Mouse (Mus musculus) testis, adult 2 months (tissue): ENCODE measurements around the gene Atg9b. TPM values are rescaled to one million over a fixed set of nuclear protein-coding genes. Genes with fewer than 3 reads are reported as not detected.
A peak's percentile ranks its signal among the peaks of the same experiment; 100 is the strongest.

Experiments
- H3K27ac ChIP-seq: fragments of 200-500 bp; 2 replicates; pipeline ENCODE4 v1.5.1; 2012; ENCODE audit warnings: low read depth, low read length; ENCODE audit not compliant: control insufficient read depth, insufficient read depth
- H3K27me3 ChIP-seq: fragments of 200-500 bp; 2 replicates; pipeline ENCODE4 v1.6.1; 2012; ENCODE audit warnings: mild to moderate bottlenecking, low read length, moderate library complexity; ENCODE audit not compliant: control insufficient read depth, insufficient read depth
- H3K36me3 ChIP-seq: fragments of 200-500 bp; 2 replicates; pipeline ENCODE4 v1.6.1; 2012; ENCODE audit warnings: mild to moderate bottlenecking, low read length; ENCODE audit not compliant: control insufficient read depth, insufficient read depth
- H3K4me1 ChIP-seq: fragments of 200-500 bp; 2 replicates; pipeline ENCODE4 v1.6.1; 2012; ENCODE audit warnings: low read length; ENCODE audit not compliant: control insufficient read depth, insufficient read depth
- H3K4me3 ChIP-seq: fragments of 200-500 bp; 2 replicates; pipeline ENCODE4 v1.5.1; 2012; ENCODE audit warnings: low read depth, mild to moderate bottlenecking, low read length, moderate library complexity, mixed read lengths; ENCODE audit not compliant: control insufficient read depth
- CTCF ChIP-seq: fragments of 200-500 bp; IDR thresholded peaks from 2 replicates; pipeline ENCODE4 v1.5.1; 2012; ENCODE audit warnings: low read depth, mild to moderate bottlenecking, inconsistent platforms, low read length, moderate library complexity; ENCODE audit not compliant: control insufficient read depth, insufficient read depth, insufficient replicate concordance
- POLR2A ChIP-seq: fragments of 200-500 bp; IDR thresholded peaks from 2 replicates; pipeline ENCODE4 v1.6.1; 2012; ENCODE audit warnings: low read depth, mild to moderate bottlenecking, inconsistent platforms, low read length, moderate library complexity; ENCODE audit not compliant: control insufficient read depth
- polyA plus RNA-seq: library from polyadenylated mRNA; depleted of rRNA; stranded (reverse); fragments of >200 nt; gene quantifications from 2 replicates; pipeline ENCODE4 v1.2.3, GENCODE M21; 2012

The Atg9b gene
- polyA plus RNA-seq, 1 experiment = 1.3 TPM

GRCm38 (mm10) chr5:24385887-24386550, 5.9 kb downstream of the Atg9b start:
- Histone ChIP-seq H3K4me3 (no peak overlapping the region), H3K36me3 (no peaks in the 10 kb centered on the region), H3K4me1 (peaks cover 25% of the 10 kb centered on the region), H3K27me3 (no peaks in the 10 kb centered on the region), H3K27ac (no peak overlapping the region)
- TF ChIP-seq POLR2A (no peak), CTCF (no peak)

DNA sequence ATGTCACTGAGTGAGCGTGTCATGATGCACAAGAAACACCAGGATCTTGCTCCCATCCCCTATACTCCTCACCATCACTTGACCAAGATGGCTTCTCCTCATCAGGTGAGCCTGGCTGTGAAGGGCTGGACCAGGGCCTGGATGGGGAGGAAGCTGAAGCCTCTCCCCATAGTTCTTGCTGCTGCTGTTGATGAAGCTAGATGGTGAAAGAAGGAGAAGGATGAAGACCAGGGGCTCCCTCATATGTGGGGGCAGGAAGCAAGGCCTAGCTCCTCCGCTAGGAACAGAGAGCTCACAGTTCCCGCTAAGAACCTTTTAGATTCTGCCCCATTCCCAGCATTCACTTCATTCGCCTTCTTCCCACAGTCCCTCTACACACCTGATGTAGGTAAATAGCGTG, 6.6 kb downstream of the Atg9b start:
- H3K4me3 ChIP-seq = no peak overlapping the region
- TF ChIP-seq CTCF = no peak
- no peak for TF ChIP-seq POLR2A
- no peaks in the 10 kb centered on the region for H3K27me3 ChIP-seq
- H3K4me1 ChIP-seq = peaks cover 25% of the 10 kb centered on the region
- H3K27ac ChIP-seq = no peak overlapping the region
- H3K36me3 ChIP-seq = no peaks in the 10 kb centered on the region

- Histone ChIP-seq H3K27ac (no peak overlapping the region), H3K4me1 (peaks cover 30% of the 10 kb centered on the region), H3K36me3 (no peaks in the 10 kb centered on the region), H3K4me3 (no peak overlapping the region), H3K27me3 (no peaks in the 10 kb centered on the region)
- TF ChIP-seq POLR2A (no peak), CTCF (no peak)
Measured at GRCm38 (mm10) chr5:24384407-24384806, 7.5 kb downstream of the Atg9b start.

GRCm38 (mm10) chr5:24383026-24383859, 8.7 kb downstream of the Atg9b start:
- peak overlapping the region; percentile 3; the same call in 1 of the 2 replicates for H3K27ac ChIP-seq
- no peaks in the 10 kb centered on the region for H3K27me3 ChIP-seq
- no peaks in the 10 kb centered on the region for H3K36me3 ChIP-seq
- H3K4me1 ChIP-seq = peaks cover 25% of the 10 kb centered on the region
- H3K4me3 ChIP-seq = peak overlapping the region; percentile 81
- TF ChIP-seq CTCF (peak; percentile 52; the same call in 1 of the 2 replicates), POLR2A (peak; percentile 77; the same call in 1 of the 2 replicates)

GRCm38 (mm10) chr5:24381988-24382387, 10.0 kb downstream of the Atg9b start:
- Histone ChIP-seq H3K4me1 (peaks cover 13% of the 10 kb centered on the region), H3K27ac (no peak overlapping the region), H3K27me3 (no peaks in the 10 kb centered on the region), H3K36me3 (no peaks in the 10 kb centered on the region), H3K4me3 (peak overlapping the region; percentile 81)
- TF ChIP-seq POLR2A (no peak), CTCF (no peak)

- Histone ChIP-seq H3K27ac (no peak overlapping the region), H3K36me3 (no peaks in the 10 kb centered on the region), H3K27me3 (no peaks in the 10 kb centered on the region), H3K4me1 (peaks cover 11% of the 10 kb centered on the region), H3K4me3 (peak overlapping the region; percentile 44)
- TF ChIP-seq POLR2A (no peak), CTCF (no peak)
Measured at GRCm38 (mm10) chr5:24381486-24381885, 10.5 kb downstream of the Atg9b start.

DNA sequence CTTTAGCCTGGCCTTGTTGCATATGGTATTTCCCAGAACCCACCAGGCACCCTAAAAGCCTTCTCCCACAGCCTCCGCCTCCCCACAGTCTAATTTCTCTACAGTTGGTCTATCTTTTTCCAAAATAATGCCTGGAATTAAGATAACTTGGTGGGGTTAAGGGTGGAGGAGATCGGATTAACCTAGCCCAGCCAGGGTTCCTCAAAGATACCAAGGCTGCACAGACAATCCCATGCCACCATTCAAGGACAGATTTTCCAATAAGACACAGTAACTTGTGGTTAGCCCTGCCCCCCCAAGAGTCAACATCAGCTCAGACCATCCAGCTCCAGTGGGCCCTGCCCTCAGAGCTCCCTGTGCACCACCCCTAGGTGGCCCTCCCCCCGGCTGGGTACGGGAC, 11.4 kb downstream of the Atg9b start:
- H3K4me3 ChIP-seq = peak overlapping the region; percentile 44

More for the DNA sequence above, 11.4 kb downstream of the Atg9b start:
- no peak for TF ChIP-seq CTCF
- TF ChIP-seq POLR2A = no peak
- H3K27me3 ChIP-seq = no peaks in the 10 kb centered on the region
- H3K27ac ChIP-seq = no peak overlapping the region
- H3K4me1 ChIP-seq = peaks cover 11% of the 10 kb centered on the region
- no peaks in the 10 kb centered on the region for H3K36me3 ChIP-seq
